Comparison of ENCODE assay signal across 26 mouse cellular contexts in the genomic region with DNA sequence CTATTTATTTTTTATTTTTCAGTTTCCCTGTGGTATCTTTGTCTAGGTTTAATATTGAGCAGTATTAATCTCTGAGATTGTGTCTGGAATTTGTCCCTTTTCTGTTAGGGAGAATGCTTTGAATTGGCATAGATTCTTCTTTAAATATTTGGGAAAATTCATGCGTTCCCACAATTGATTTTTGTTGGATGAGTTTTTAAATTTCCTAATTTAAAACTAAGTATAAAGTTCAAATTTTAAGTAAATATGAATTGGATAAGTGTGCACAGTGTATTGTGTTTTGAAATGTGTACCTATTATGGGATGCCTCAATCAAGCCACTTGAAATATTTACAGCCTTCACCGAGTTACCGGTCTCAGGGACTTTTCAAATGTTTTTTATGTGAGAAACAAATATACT.
"Had no signal": no experiment of that assay in that cellular context is flagged by ENCODE, and none has a peak within 500 bp of the region (broad histone marks: within the 10 kb centered on the region; RNA-seq: fewer than 3 reads in every experiment).

No protein-coding gene starts in this region.

- H3K36me3 ChIP-seq: embryonic facial prominence, embryonic 10.5 days; embryonic facial prominence, embryonic 12.5 days; embryonic facial prominence, embryonic 13.5 days; embryonic facial prominence, embryonic 15.5 days; forebrain, embryonic 10.5 days; forebrain, embryonic 12.5 days; forebrain, embryonic 15.5 days had no signal

- H3K4me2 ChIP-seq: embryonic facial prominence, embryonic 12.5 days; embryonic facial prominence, embryonic 15.5 days; forebrain, embryonic 12.5 days; forebrain, embryonic 13.5 days; forebrain, embryonic 15.5 days had no signal

- H3K27me3 ChIP-seq: embryonic facial prominence, embryonic 12.5 days; embryonic facial prominence, embryonic 13.5 days; embryonic facial prominence, embryonic 15.5 days; forebrain, embryonic 12.5 days; forebrain, embryonic 13.5 days; forebrain, embryonic 15.5 days had no signal

- H3K27ac ChIP-seq: embryonic facial prominence, embryonic 10.5 days; embryonic facial prominence, embryonic 12.5 days; embryonic facial prominence, embryonic 13.5 days; embryonic facial prominence, embryonic 15.5 days; forebrain, embryonic 10.5 days; forebrain, embryonic 12.5 days; forebrain, embryonic 13.5 days; forebrain, embryonic 15.5 days; heart, adult 2 months had no signal

- H3K9me3 ChIP-seq: embryonic facial prominence, embryonic 15.5 days; forebrain, embryonic 12.5 days; forebrain, embryonic 13.5 days; forebrain, embryonic 15.5 days had no signal

- H3K4me1 ChIP-seq: forebrain, embryonic 10.5 days; forebrain, embryonic 12.5 days; forebrain, embryonic 13.5 days; forebrain, embryonic 15.5 days had no signal

- H3K9ac ChIP-seq: embryonic facial prominence, embryonic 12.5 days; embryonic facial prominence, embryonic 13.5 days; embryonic facial prominence, embryonic 15.5 days; forebrain, embryonic 12.5 days; forebrain, embryonic 13.5 days; forebrain, embryonic 15.5 days; forebrain, postnatal 0 days had no signal

- H3K4me3 ChIP-seq: embryonic facial prominence, embryonic 10.5 days; embryonic facial prominence, embryonic 12.5 days; embryonic facial prominence, embryonic 13.5 days; embryonic facial prominence, embryonic 15.5 days; erythroblast, embryonic 14.5 days; forebrain, embryonic 10.5 days; forebrain, embryonic 12.5 days; forebrain, embryonic 13.5 days; forebrain, embryonic 15.5 days; gastrocnemius, adult 2 months; heart, adult 2 months had no signal

- ATAC-seq: forebrain, embryonic 13.5 days; forebrain, embryonic 14.5 days; forebrain, embryonic 15.5 days; forebrain, embryonic 16.5 days; forebrain, postnatal 0 days had no signal

- DNase-seq: cerebellum, adult 8-10 months; cerebellum, adult 9-10 months; cerebellum, adult 9-11 months; cerebellum, postnatal 10 days; cerebellum, postnatal 14 days; cerebellum, postnatal 25 days; cerebellum, postnatal 36 days; embryo, embryonic 11 days; forebrain, postnatal 0 days; gastrocnemius, adult 2 months; gastrocnemius, postnatal 10 days; gastrocnemius, postnatal 14 days; gastrocnemius, postnatal 36 days; heart, adult 18-20 months; heart, adult 2 months had no signal
